Mouse (Mus musculus): Measurements from ENCODE around the gene Actl10.

- no peak for TF ChIP-seq CTCF (IDR thresholded peaks at IDR 0.05; ENCODE audit: low read depth)
- TF ChIP-seq EP300 (IDR thresholded peaks at IDR 0.05; ENCODE audit: low read depth), result no peak
Measured at GRCm38 (mm10) chr2:154571976-154572375, 20.4 kb downstream of the Actl10 start.
